Mouse (Mus musculus) liver, adult 2 months (tissue): Measurements from ENCODE around the gene Rdh16.

Experiments used
- CTCF ChIP-seq: fragments of 200-500 bp; IDR thresholded peaks from 2 replicates; pipeline ENCODE4 v1.5.1; 2011; ENCODE audit warnings: low read depth, low read length, control low read depth
- POLR2A ChIP-seq: fragments of 200-500 bp; IDR thresholded peaks from 2 replicates; pipeline ENCODE4 v1.6.1; 2011; ENCODE audit warnings: low read length, control low read depth; ENCODE audit not compliant: insufficient read depth; ENCODE audit errors: extremely low read depth

- no peak for TF ChIP-seq CTCF
- TF ChIP-seq POLR2A = no peak
Observed at GRCm38 (mm10) chr10:127881041-127881440, 80.1 kb downstream of the Rdh16 start.
